Mouse (Mus musculus) embryo, embryonic 10.5 days (tissue): ENCODE measurements around the gene Acot7.
A peak's percentile ranks its signal among the peaks of the same experiment; 100 is the strongest.

ENCODE experiments used
- DNase-seq: peaks from one replicate; pipeline ENCODE4 v3.0.0-alpha.2; 2015; ENCODE audit warnings: low spot score

The Acot7 gene

DNA sequence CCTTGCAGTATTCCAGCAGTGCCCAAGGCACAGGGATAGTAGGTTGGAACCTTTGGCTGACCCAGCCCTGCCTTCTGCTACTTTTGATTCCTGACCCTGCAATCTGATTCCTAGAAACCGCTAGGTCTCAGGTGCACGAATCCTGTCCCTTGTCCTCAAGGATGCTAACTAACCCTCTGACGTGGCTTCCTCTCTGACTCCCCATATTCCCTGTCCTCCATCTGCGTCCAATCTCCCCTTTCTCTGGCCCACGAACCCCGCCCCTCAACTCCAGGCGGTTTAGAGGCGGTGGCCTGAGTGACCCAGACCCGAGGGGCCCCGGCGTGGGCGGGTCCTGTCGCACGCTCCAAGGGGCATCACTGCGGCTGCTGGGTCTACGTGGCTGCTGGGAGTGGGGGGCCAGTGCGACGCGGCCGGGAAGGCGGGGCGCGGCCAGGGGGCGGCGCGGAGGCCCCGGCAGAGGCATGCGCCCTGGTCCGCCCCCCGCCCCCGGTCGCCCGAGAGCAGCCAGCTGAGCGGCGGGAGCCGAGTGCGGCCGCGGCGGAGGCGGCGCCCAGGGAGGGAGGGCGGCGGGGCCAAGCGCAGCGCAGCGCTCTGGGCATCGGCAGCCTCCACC lies 95.8 kb downstream of the Acot7 start, which contains the start of gene Gpr153:
TSS of gene Gpr153 (plus strand) at position 612 of the 616 bp plus-strand sequence.
- peak; percentile 76 for DNase-seq

DNA sequence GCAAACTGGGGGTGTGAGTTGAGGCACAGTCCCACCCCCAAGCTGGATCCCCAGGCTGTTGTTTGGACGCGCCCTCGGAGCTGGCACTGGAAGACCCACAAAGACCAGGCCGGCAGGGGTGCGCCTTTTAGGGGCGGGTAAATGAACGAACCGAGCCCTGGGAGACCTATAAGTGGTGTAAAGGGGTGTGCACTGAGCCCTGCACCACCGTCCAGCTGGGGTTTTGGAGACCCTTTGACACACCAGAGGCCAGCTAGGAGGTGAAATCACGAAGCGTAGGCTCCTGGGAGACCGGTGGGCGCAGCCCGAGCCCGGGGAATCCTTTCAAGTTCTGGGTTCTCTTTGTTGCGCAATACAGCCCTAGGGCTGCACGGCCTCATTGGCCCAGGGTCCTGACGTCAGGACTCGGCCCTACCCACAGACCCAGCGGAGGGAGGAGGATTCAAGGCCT lies 96.8 kb downstream of the Acot7 start:
- DNase-seq = peak; percentile 65

DNA sequence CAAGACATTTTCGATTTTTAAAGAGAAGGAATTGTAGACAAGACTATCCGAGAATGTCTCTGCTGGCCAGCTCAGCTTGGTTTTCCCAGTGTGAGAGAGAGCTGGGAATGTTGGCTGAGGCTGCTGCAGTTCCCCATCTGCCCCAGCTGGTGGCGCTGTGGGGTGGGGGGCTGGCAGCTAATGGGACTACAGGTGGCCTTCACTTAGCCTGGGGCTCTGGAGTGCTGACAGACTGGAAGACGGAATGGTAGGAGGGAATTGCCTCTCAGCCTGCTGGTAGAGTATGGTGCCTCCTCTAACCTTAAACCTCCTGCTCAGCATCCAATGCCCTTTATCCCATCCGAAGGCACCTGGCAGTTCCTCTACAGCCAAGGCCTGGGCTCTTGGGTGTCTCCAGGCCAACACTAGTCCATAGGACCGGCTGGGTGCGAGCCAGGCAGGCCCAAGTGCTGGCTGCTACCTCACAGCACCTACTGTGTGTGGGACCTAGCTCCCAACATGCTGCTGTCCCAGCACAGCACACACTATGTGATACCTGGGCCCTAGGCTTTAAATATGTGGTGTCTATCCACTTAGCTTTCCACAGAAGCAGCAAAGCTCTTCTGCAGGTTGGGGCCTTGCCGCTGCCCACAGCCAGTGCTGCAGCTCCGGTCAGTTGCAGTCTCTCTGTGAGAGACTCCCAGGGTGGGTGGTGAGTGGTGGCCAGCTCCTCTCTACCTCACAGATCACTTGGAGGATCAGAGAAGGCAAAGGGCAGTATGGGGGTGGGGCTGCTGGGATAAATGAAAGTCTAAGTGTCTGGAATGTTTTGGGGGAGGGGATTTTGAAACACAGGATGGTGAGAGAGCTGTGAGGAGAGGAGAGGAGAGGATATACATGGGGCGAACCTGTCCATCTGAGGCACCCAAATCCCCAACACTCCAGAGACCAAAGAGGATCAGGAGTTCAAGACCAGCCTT lies 98.7 kb downstream of the Acot7 start:
- peak; percentile 61 for DNase-seq

DNA sequence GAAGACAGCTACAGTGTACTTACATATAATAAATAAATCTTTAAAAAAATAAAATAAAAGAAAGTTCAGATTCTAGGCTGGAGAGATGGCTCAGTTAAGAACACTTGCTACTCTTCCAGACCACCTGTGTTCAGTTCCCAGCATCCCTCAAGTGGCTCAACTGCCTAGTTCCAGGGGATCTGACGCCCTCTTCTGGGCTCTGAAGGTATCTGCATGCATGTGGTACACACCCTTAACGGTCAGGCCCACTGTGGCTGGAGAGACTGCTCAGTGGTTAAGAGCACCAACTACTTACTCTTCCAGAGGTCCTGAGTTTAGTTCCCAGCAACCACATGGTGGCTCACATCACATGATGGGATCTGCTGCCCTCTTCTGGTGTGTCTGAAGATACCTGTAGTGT lies 100.0 kb downstream of the Acot7 start:
- no peak for DNase-seq

DNA sequence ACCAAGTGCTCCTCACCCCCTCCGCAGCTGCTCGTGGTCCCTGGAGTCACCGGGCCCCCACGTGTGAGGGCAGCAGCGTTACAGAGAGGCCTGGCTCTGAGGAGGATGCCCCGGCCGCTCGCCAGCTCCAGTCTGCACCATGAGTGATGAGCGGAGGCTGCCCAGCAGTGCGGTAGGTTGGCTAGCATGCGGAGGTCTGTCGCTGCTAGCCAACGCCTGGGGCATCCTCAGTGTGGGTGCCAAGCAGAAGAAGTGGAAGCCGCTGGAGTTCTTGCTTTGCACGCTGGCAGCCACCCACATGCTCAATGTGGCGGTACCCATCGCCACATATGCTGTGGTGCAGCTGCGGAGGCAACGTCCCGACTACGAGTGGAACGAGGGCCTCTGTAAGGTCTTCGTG lies 101.1 kb downstream of the Acot7 start:
- DNase-seq = no peak

DNA sequence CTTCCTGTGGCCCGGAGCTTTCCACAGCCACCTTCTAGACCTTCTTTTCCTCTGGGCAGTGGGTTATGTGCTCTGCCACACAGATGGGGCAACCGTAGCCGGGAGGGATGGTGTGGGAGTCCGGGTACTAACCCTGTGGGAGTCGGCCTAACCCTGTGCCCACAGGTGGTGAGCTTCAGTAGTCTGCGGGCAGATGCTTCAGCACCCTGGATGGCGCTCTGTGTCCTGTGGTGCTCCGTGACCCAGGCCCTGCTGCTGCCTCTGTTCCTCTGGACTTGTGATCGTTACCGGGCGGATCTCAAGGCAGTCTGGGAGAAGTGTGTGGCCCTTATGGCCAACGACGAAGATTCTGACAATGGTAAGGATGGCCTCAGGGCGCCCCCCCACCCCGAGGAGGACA lies 103.7 kb downstream of the Acot7 start:
- DNase-seq = no peak

DNA sequence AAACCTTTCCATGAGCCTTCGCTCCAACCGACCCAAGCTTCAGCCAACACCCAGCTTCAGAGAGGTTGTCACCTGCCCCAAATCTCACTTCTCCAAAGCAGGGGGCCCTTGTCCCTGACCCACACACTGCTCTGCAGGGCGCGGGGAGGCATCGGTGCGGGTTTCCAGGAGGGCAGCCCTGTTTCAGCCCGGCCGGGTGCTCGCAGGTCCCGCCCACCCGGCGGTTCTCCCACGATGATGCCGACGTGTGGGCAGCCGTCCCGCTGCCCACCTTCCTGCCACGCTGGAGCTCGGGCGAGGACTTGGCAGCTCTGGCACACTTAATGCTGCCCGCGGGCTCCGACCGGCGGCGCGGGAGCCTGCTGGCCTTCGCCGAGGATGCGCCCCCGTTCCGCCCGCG lies 104.8 kb downstream of the Acot7 start:
- DNase-seq = no peak

DNA sequence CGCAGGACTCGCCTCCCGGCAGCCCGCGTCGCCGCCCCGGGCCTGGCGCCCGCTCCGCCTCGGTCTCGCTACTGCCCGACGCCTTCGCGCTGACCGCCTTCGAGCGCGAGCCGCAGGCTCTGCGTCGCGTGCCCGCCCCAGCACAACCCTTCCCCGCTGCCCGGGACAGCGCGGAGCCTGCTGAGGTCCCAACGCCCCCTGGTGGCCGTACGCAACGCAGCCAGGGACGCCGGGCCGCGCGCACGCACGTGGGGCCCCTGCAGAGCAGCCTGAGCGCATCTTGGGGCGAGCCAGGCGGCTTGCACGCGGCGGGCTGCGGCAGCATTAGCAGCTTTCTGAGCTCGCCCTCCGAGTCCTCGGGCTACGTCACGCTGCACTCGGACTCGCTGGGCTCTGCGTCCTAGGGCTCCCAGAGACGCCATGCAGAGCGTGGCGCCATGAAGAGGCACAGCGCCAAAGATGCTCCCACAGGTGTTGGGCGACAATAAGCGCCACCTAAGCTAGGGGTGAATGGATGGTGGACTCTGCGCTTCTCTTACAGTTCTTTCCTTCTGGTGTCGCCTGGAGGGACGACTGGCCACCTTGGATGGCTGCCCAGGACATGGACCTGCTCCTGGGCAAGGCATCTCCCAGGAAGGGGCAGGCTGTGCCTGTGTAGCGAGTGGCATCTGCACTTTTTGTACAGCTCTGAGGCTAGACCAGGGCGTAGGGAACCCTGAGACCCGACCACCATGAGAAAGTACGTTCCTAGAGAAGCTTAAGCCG lies 105.4 kb downstream of the Acot7 start:
- peak; percentile 87 for DNase-seq

DNA sequence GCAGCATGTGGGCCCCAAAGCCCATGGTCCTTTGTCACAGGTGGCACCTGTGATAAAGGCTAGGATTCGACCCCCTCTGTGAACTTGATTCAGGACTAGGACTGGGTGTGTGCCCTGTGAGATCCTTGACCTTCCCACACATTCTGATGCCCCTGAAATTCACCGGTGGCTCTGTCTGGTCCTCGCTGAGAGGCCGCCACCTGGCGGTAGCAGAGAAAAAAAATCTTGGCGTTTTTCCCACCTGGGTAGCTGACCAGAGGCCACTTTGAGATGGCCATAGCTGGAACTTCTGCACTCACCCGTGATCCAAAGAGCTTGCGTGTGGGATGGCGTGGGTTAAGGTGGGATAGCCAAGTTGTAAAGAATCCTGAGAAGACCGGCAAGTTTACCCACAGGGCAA lies 107.6 kb downstream of the Acot7 start:
- DNase-seq = peak; percentile 80

DNA sequence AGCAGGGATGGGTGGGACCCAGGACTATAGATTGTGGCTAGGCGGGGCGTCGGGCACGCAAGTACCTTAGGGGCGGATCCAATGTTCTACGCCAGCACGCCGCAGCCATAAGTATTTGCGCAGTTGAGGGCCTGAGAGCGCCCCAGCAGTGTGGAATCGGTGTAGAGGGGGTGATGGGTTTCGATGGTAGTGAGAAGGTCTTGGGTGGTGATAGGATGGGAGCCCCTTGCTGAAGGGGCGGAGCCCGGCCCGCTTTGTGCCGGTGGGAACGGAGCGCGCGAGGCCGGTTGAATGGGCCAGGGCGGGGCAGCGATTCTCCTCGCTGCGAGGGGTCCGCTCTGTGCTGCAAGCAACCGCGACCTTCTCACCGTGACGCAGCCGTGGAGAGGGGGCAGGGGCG lies 108.2 kb downstream of the Acot7 start:
- DNase-seq = no peak

DNA sequence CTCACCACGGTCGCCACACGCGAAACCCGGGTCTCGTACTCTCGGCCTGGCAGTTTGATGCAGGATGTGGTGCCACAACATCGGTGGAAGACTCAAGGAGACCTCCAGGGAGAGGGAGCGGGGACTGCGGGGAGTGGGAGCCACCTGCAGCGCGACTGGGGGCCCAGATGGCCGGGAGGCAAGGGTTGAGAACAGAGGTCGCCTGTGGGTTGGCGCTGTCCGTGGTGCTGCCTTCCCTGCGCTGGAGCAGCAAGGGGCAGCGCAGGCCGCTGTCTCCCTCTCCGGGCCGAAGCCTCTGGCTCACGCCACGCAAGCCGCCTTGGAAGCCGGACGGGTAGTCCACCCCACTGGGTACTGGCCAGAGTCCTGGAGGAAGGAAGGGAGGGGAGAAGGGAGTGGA lies 109.0 kb downstream of the Acot7 start:
- peak; percentile 75 for DNase-seq

DNA sequence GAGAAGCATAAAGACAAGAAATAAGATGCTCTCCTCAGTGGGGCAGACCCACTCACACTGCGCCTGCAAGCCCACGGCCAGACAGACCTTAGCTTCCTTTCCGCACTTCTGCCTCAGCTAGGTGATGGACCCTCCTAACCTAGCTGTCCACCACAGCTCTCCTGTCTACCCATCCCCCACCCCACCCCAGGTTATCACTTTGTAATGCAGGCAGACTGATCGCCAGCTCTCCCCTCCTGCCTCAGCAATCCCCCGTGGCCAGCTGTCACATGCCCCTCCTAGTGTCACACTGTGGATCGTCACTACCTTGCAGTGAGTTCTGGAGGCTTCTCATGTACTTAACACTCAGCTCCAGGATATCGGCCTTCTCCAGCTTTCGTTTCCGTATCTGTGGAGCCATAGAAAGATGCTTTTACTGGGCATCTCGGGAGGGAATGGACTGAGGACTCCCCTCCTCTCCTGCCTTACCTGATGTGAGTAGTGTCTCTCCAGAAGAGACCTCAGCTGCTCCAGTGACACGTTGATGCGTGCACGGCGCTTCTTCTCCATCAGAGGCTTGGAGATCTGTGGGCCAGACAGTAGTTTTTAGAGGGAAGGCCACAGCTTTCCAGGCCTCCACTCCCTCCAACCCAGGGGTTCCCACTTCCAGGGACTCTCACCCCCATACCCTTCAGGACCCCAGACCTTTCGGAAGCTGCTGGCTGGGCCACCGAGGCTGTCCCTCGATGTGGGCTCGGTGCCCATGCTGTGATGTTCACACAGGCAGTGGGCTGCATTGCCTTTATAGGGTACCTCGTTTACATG lies 109.6 kb downstream of the Acot7 start:
- DNase-seq = no peak

DNA sequence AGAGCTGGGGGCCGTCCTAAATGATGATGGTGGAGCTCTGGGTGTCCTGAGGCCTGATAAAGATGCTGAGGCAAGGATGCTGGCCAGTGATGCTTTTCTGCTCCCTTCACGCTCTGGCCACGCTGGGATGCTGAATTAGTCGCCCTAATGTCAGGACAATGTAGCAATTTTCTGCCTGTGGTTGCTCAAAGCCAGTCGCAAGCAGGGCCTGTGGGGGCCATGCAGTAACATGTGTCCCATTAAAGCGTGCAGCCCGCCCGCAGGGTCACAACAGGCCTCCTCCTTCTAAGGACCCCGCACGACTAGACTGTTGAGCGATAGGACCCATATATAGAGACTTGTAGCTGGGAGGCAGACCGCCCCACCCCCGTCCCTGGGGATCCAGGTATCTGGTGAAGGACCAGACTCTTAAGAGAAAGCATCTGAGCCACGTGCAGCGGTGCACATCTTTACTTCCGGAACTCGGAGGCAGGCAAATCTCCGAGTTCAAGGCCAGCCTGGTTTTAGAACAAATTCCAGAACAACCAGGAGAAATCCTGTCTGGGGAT lies 110.5 kb downstream of the Acot7 start:
- DNase-seq = peak; percentile 55

DNA sequence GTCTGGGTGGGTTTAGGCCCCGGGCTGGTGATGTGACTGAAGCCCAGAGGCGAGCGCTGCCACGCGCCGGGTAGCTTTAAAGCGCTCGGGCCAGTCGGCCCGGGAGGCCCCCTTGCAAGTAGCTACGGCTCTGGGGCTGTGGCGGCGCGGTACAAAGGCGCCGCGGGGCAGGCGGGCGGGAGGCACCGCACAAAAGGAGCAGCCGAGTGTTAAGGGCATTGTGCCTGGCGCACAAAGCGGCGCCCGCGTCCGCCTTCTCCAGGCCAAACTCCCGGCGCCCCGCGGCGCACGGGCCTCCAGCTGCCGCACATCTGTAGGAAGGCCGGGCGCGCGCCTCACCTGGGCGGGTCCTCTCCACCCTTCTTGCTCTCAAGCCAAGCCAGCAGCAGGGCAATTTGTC lies 112.5 kb downstream of the Acot7 start:
- peak; percentile 73 for DNase-seq

DNA sequence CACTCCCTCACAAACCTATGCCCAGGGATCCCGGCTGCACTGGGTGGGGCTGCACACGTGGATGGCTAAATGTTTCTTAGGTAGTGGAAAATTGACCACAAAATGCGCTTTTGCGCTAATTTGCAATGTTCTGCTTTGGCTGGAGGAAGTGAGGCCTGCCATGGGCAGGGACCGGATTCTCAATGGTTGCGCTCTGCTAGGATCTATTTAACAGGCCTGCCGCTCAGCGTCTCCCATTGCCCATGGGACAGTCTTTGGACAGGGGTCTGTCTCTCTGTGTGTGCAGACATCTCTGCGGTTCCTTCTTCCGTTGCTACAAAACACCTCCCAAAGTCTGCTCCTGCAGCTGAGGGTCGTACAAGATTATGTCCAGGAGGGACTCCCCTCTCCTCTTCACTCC lies 113.1 kb downstream of the Acot7 start:
- no peak for DNase-seq

DNA sequence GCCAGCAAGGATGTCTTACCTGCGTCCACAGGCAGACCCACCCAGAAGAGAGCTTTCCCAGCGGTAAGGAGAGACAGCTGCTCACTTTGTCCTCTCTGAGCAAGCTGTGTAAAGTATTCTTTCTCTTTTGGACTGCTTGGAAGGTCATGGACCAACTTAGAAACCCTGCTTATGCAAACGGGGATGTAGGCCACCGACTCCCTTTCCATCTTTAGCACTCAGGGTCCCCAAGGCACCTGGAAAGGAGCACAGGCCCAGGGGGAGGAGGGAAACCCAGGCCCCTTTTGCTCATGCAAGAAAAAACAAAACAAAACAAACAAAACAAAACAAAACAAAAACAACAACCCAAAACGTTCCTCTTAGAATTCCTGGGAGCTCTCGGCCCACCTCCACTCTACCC lies 113.6 kb downstream of the Acot7 start, which contains the start of gene Hes3:
TSS of gene Hes3 (minus strand) at position 101 of the 400 bp plus-strand sequence.
- DNase-seq = no peak

DNA sequence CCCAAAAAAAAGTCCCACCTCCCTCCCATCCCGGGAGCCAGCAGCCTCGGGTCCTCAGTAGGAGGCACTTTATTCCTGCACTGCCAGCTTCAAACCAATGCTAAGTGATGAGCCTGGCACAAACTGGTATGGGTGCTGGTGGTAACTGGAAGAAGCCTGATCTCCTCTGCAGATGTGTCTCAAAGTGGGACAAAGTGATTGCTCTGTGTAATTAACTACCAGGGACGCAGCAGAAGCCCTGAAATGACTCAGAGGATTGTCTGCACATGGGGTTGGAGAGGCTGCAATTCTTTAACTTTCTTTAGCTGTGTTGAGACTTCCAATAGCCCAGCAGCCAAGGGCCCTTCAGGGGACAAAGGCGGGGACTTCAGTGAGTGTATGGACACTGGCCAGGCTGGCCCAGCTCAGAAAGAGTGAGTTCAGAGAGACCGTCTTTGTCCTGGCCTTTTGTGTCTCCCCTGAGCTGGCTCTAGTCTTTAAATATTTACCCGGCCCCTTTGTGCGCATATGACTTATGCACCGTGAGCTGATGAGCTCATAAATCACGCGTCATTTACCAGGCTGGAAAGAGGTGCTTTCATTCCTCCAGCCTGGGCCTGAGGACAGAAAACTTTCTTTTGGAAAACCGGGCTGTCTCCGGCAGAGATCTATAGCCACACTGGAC lies 114.3 kb downstream of the Acot7 start:
- DNase-seq = peak; percentile 81

DNA sequence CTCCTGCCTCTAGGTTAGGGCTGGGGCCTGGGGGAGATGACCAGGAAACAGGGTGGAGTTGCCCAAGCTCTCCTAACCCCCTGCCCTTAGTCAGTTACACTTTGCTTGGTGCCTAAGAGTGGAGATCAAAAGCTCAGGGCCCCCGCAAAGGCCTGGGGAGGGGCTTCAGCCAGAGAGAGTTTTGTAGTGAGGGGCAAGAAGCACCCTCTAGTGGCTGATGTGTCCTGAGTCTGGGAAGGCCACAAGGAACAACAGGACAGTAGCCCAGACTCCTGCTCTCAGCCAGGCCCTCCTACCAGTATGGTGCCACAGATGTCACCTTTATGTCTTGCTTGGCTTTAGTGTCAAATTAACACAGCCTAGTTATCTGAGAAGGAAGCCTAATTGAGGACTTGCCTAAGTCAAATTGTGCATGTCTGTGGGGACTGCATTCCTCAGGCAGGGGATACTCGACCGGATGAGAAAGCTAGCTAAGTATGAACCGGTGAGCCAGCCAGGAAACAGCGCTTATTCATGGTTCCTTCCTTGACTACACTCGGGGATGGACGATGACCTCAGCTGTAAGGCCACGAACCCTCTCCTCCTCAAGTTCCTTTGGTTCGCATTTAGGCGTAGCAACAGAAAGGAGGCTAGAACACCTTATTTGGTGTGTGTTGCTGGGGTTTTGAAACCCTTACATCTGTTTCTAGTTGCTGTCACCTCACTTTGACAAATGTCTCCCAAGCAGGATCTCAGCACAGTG lies 116.4 kb downstream of the Acot7 start:
- peak; percentile 63 for DNase-seq

DNA sequence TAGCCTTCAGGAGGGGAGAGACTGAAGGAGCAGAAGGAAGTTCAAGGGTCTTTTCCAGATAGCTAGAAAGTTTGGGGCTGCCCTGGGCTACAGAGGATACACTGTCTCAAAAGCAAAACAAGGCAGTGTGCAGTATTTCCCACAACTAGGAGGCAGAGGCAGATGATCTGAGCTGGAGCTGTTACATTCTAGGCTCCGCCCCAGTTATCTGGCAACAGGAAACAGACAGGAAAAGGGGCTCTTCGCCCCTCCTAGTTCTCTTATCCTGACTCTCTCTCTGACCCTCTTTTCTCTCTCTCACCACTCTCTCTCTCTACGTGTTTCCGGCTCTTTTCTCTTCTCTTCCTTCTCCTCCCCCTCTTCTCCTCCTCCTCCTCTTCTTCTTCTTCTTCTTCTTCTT lies 118.0 kb downstream of the Acot7 start:
- DNase-seq = no peak

DNA sequence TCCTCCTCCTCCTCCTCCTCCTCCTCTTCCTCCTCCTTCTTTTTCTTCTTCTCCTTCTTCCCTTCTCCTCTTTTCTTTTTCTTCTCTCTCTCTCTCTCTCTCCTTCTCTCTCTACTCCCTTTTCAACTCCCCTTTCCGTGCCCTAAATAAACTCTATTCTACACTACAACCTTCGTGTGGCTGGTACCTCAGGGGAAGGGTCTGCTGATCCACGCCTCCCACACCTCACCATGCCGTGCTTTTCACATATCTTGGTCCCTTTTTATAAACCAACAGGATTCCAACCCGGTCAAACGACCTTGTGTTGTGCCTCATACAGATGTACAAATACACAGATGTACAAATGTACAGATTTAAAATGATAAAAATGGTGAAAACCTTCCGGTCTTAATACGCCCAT lies 118.4 kb downstream of the Acot7 start:
- no peak for DNase-seq
